8 mouse cellular contexts compared by ENCODE assay signal in the genomic region with DNA sequence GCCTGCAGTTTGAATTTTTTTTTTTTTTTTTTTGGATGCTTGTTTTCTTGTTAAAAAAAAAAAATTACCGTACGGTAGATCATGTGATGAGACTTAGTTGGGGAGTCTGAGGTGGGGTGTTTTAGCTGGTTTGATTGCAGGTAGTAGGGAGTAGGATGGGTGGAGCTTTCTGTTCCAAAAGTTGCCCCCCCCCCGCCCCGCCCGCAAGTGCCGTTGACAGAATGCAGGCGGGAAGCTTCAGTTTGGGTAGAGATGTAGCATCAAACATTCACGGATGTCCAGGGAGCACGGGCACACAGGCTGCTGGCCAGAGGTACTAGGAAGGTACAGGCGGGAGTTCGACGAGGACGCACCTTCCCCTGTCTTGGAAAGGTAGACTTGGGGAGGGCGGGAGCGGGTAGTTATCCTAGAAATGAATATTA. TPM values are rescaled to one million over a fixed set of nuclear protein-coding genes. Genes with fewer than 3 reads are reported as not detected.
A peak's percentile ranks its signal among the peaks of the same experiment; 100 is the strongest.
DNase-seq lines count a peak whose midpoint lies in the region; ATAC-seq and TF ChIP-seq lines count a peak whose summit lies in the region.

No protein-coding gene starts in this region.

- no peaks in the 10 kb centered on the region for H3K9me3 ChIP-seq in forebrain, embryonic 14.5 days (replicated peaks; ENCODE audit: control insufficient read depth, low read length)
- no peaks in the 10 kb centered on the region for H3K9me3 ChIP-seq in intestine, postnatal 0 days (ENCODE audit: control insufficient read depth)
- H3K9me3 ChIP-seq in lung, embryonic 15.5 days: no peaks in the 10 kb centered on the region

- peak overlapping the region; percentile 53 for H3K4me3 ChIP-seq in forebrain, embryonic 14.5 days (ENCODE audit: low read depth, low read length)
- peak overlapping the region; percentile 70 for H3K4me3 ChIP-seq in intestine, postnatal 0 days (ENCODE audit: low read depth, low read length)
- H3K4me3 ChIP-seq in lung, embryonic 15.5 days: peak overlapping the region; percentile 50

- peaks cover 16% of the 10 kb centered on the region for H3K4me1 ChIP-seq in forebrain, embryonic 14.5 days (ENCODE audit: control insufficient read depth, insufficient read depth, low read length)
- no peaks in the 10 kb centered on the region for H3K4me1 ChIP-seq in intestine, postnatal 0 days (replicated peaks; ENCODE audit: control insufficient read depth, insufficient read depth, low read length)
- H3K4me1 ChIP-seq in lung, embryonic 15.5 days: peaks cover 39% of the 10 kb centered on the region

- peak; percentile 40 for ATAC-seq in forebrain, embryonic 14.5 days
- ATAC-seq in intestine, postnatal 0 days: peak; percentile 21; the same call in 1 of the 2 replicates
- peak; percentile 25; the same call in 1 of the 2 replicates for ATAC-seq in lung, embryonic 15.5 days (ENCODE audit: borderline replicate concordance, extremely low read depth, low FRiP score, low TSS enrichment)

- H3K4me2 ChIP-seq in forebrain, embryonic 14.5 days (ENCODE audit: low read length): peak overlapping the region; percentile 90
- peak overlapping the region; percentile 92 for H3K4me2 ChIP-seq in intestine, postnatal 0 days (replicated peaks; ENCODE audit: low read depth)
- peak overlapping the region; percentile 65 for H3K4me2 ChIP-seq in lung, embryonic 15.5 days

- no peaks in the 10 kb centered on the region for H3K27me3 ChIP-seq in forebrain, embryonic 14.5 days (replicated peaks; ENCODE audit: control insufficient read depth, insufficient read depth, low read length)
- H3K27me3 ChIP-seq in intestine, postnatal 0 days (replicated peaks; ENCODE audit: control insufficient read depth, insufficient read depth, low read length): no peaks in the 10 kb centered on the region
- H3K27me3 ChIP-seq in lung, embryonic 15.5 days: no peaks in the 10 kb centered on the region

- H3K9ac ChIP-seq in forebrain, embryonic 14.5 days (ENCODE audit: low read length): peak overlapping the region; percentile 87
- H3K9ac ChIP-seq in intestine, postnatal 0 days (ENCODE audit: low read depth, low read length): peak overlapping the region; percentile 76; the same call in 1 of the 2 replicates
- peak overlapping the region; percentile 62 for H3K9ac ChIP-seq in lung, embryonic 15.5 days

- DNase-seq in adrenal gland, postnatal 14 days: peak; percentile 45
- DNase-seq in adrenal gland, postnatal 4 days (ENCODE audit: low spot score in 2 of 2): no peak
- DNase-seq in cerebellum, adult 11 months: peak; percentile 44
- no peak for DNase-seq in forebrain, embryonic 14.5 days (ENCODE audit: low spot score)
- DNase-seq in spleen, adult 12 weeks (ENCODE audit: low spot score): peak; percentile 65
- DNase-seq in T-cell, adult 2 months (ENCODE audit: low spot score): no peak

- H3K27ac ChIP-seq in forebrain, embryonic 14.5 days (ENCODE audit: low read depth, low read length): peak overlapping the region; percentile 80
- H3K27ac ChIP-seq in intestine, postnatal 0 days (ENCODE audit: low read depth, low read length): peak overlapping the region; percentile 95
- peak overlapping the region; percentile 99 for H3K27ac ChIP-seq in lung, embryonic 15.5 days

- TF ChIP-seq CTCF in intestine, postnatal 0 days (IDR thresholded peaks at IDR 0.05; ENCODE audit: low read depth): no peak

- under 1% methylated on average over 15 of the region's 15 CpGs for WGBS in forebrain, embryonic 14.5 days
- WGBS in intestine, postnatal 0 days: 1% methylated on average over 15 of the region's 15 CpGs
- 0% methylated on average over 15 of the region's 15 CpGs for WGBS in lung, embryonic 15.5 days

- peaks cover 3% of the 10 kb centered on the region; the same call in 1 of the 2 replicates for H3K36me3 ChIP-seq in forebrain, embryonic 14.5 days (ENCODE audit: control insufficient read depth, insufficient read depth, low read length)
- 0 out of 2 replicates have a peak, but pooled peaks cover under 1% of the 10 kb centered on the region for H3K36me3 ChIP-seq in intestine, postnatal 0 days (ENCODE audit: control insufficient read depth, insufficient read depth)
- no peaks in the 10 kb centered on the region for H3K36me3 ChIP-seq in lung, embryonic 15.5 days

RNA-seq across cellular contexts. Expression of gene Cdkn1b, which starts 8.7 kb away (rescaled TPM):
- total RNA-seq in adrenal gland, postnatal 14 days (2021): 42.8 and 48.0 TPM in 2 replicates
- total RNA-seq in adrenal gland, postnatal 4 days (2021): 10 to 100 TPM; 53.4 to 53.8 TPM
- polyA plus RNA-seq in forebrain, embryonic 14.5 days (2014; fragmentation: Nextera tagmentation; extraction: Ambion mirVana): 58.8 and 63.3 TPM in 2 replicates
- 14.8 and 15.3 TPM in 2 replicates for polyA plus RNA-seq in intestine, postnatal 0 days (2015; fragmentation: Nextera tagmentation; extraction: Ambion mirVana)
- polyA plus RNA-seq in lung, embryonic 15.5 days (2015; fragmentation: Nextera tagmentation; extraction: Ambion mirVana): 18.4 and 19.3 TPM in 2 replicates

RNA-seq across cellular contexts. Expression of gene Gpr19, which starts 30.5 kb away (rescaled TPM):
- total RNA-seq in adrenal gland, postnatal 14 days (2021): 10.0 and 11.8 TPM in 2 replicates
- total RNA-seq in adrenal gland, postnatal 4 days (2021): 10 to 100 TPM; 13.6 to 16.4 TPM
- polyA plus RNA-seq in forebrain, embryonic 14.5 days (2014; fragmentation: Nextera tagmentation; extraction: Ambion mirVana): 42.4 and 46.2 TPM in 2 replicates
- 6.5 and 7.3 TPM in 2 replicates for polyA plus RNA-seq in intestine, postnatal 0 days (2015; fragmentation: Nextera tagmentation; extraction: Ambion mirVana)
- 9.6 and 10.7 TPM in 2 replicates for polyA plus RNA-seq in lung, embryonic 15.5 days (2015; fragmentation: Nextera tagmentation; extraction: Ambion mirVana)

RNA-seq across cellular contexts. Expression of gene Apold1, which starts 52.6 kb away (rescaled TPM):
- 12.0 and 18.0 TPM in 2 replicates for total RNA-seq in adrenal gland, postnatal 14 days (2021)
- 1 to 10 TPM; 6.5 to 8.2 TPM for total RNA-seq in adrenal gland, postnatal 4 days (2021)
- polyA plus RNA-seq in forebrain, embryonic 14.5 days (2014; fragmentation: Nextera tagmentation; extraction: Ambion mirVana): 3.5 and 4.8 TPM in 2 replicates
- polyA plus RNA-seq in intestine, postnatal 0 days (2015; fragmentation: Nextera tagmentation; extraction: Ambion mirVana): 2.2 and 3.2 TPM in 2 replicates
- 1.5 and 1.7 TPM in 2 replicates for polyA plus RNA-seq in lung, embryonic 15.5 days (2015; fragmentation: Nextera tagmentation; extraction: Ambion mirVana)

Comparison
In these comparisons a context has a peak if more than half of its experiments do, and no peak if none do; other contexts are left out.
1. DNase-seq: peak in adrenal gland, postnatal 14 days (single experiment), cerebellum, adult 11 months (single experiment) and spleen, adult 12 weeks (single experiment); none in adrenal gland, postnatal 4 days (0 of 2), forebrain, embryonic 14.5 days (single experiment) and T-cell, adult 2 months (single experiment).
2. Peak in every context shown above with its lines, with median percentiles within 50 percentile points of each other: ATAC-seq, H3K27ac ChIP-seq, H3K4me2 ChIP-seq, H3K4me3 ChIP-seq and H3K9ac ChIP-seq.